Mouse (Mus musculus) thymus, adult 2 months (tissue): ENCODE results near the gene Opn1sw.

Source experiments
- CTCF ChIP-seq: fragments of 200-500 bp; IDR thresholded peaks from 2 replicates; pipeline ENCODE4 v1.5.1; 2012; ENCODE audit warnings: mild to moderate bottlenecking, control low read depth, low read length, moderate library complexity, borderline replicate concordance; ENCODE audit not compliant: control insufficient read depth, poor library complexity, insufficient read depth; ENCODE audit errors: extremely low read depth
- POLR2A ChIP-seq: fragments of 200-500 bp; IDR thresholded peaks from 2 replicates; pipeline ENCODE4 v1.6.1; 2012; ENCODE audit warnings: mild to moderate bottlenecking, low read length, control low read depth, moderate library complexity; ENCODE audit not compliant: control insufficient read depth, poor library complexity, insufficient read depth; ENCODE audit errors: extremely low read depth

DNA sequence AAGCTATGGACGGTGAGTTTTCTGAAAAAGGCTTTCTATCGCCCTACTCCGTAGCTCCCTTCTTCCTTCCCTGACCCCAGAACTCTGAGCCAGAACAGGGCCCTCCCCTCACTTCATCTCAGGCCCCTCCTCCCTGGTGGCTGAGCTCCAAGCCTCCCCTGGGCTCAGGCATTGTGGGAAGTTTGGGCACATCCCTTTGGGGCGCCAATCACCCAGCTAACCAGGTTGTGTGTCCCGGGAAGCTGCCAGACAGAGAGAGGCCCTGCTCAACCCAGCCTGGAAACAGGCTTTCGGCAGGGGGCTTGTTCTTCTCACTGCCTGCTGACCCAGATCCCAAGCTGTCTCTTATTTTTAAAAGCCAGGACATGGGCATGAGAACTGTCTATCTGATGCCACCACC lies 9.3 kb upstream of the Opn1sw start:
- TF ChIP-seq POLR2A (no peak), CTCF (no peak)
